Mouse (Mus musculus): ENCODE measurements around the gene Pdcd4.

Pdcd4 gene

GRCm38 (mm10) chr19:53872994-53873713, 18.9 kb upstream of the Pdcd4 start:
- no peak for DNase-seq

GRCm38 (mm10) chr19:53875246-53875645, 16.8 kb upstream of the Pdcd4 start:
- no peak for DNase-seq

GRCm38 (mm10) chr19:53877779-53878178, 14.3 kb upstream of the Pdcd4 start:
- no peak for DNase-seq

DNA sequence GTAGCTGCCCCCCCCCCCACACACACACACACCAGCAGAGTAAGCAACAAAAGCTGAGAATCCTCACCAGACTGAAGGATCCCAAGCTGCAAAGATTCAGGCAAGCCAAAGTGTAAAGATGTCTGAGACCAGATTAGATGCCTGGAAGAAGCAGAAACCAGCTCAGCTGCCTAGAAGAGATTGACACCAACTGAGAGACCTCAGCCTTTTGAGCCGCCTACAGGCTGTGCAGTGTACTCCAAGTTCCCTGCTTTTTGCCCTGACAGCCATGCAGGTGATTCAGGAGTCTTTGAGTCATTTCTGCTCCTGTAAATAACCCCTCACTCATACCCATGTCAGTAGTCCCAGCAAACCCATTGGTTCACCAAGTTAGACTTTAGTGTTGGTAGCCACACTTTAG, 11.6 kb upstream of the Pdcd4 start:
- no peak for DNase-seq

- DNase-seq, result no peak
Observed at GRCm38 (mm10) chr19:53881786-53882185, 10.2 kb upstream of the Pdcd4 start.

- no peak for DNase-seq
Observed at GRCm38 (mm10) chr19:53885450-53885849, 6.6 kb upstream of the Pdcd4 start.

GRCm38 (mm10) chr19:53886576-53887370, 5.3 kb upstream of the Pdcd4 start:
- no peak for DNase-seq

DNA sequence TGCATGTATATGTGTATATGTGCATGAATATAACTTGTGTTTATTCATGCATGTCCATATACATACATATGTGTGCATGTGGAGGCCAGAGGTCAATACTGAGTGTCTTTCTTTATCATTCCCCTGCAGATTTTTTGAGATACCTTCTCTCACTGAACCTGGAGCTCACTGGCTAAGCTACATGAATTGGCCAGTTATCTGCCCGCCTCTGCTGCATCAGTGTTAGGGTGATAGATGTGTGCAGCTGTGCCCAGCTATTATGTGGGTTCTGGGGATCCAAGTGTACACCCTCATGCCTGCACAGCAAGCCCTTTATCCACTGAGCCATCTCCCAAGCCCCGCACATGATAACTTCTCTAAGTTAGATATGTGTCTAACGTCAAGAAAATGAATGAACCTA, 4.2 kb upstream of the Pdcd4 start:
- DNase-seq, result no peak

DNA sequence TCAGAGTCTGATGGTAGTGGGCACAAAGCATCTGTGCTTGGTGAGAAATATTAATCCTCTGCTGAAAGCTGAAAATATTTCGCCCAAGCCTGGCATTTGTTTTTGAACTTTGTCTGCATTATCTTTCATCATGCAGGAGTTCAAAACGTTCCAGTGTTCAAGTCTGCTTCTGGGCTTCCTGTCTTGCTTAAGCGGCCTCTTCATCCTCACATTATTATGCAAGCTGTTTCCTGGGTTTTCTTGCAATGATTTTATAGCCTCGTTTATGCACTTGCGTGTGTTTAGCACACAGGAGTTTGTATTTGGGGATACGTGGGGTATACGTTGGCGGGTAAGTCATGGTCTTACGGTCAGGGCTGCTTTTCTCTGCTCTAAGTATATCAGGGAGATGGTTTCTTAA, 3.7 kb upstream of the Pdcd4 start:
- no peak for DNase-seq

- peak in 1 of 2 experiments; percentile 34 for DNase-seq
Observed at GRCm38 (mm10) chr19:53889555-53889954, 2.5 kb upstream of the Pdcd4 start.

- no peak for DNase-seq
Observed at GRCm38 (mm10) chr19:53890274-53890673, 1.8 kb upstream of the Pdcd4 start.

GRCm38 (mm10) chr19:53890781-53891251, 1.2 kb upstream of the Pdcd4 start:
- DNase-seq, result peak in 1 of 2 experiments; percentile 24

DNA sequence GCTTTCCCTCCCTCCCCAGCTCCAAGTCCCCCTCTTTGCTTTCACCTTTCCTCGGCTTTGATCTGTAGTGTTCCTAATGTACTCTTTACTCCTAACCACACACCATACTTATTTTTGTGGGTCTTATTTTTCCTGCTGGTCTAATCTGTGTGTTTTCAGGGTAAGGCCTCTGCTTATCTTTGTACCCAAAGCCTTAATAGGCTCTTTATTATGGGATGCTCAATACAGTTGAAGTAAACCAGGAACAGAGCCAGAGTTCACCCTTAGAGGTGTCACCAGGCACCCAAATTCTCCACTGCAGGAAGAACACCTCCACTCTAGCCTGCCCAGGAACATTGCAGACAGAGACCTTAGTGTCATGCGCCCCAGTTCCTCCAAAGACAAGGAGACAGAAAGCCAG, 462 bp upstream of the Pdcd4 start:
- no peak for DNase-seq

DNA sequence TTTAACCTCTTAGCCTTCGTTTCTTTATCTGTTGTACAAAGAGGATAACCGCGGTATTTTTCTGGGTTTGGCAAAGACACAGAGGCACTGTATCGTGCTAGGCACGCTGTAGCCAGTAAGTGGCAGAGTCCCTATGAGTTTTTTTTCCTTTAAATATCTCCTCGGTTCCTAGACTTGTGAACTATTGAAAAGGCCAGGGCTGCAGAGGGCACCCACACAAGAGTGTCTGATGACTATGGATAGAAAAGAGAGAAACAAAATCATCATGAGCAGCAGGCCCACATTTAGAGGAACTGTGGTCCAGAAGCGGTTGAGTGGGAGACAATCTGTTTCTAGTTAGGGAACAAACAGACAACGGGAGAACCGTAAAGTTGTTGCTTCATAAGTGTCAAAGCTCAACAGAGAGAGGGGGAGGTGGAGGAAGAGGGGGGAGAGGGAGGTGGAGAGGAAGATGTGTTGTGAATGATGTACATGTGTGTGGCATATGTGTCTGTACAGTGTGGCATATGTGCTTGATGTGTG, 868 bp downstream of the Pdcd4 start:
- DNase-seq, result no peak

GRCm38 (mm10) chr19:53893711-53894171, 1.7 kb downstream of the Pdcd4 start:
- DNase-seq, result peak; percentile 37 to 50

DNA sequence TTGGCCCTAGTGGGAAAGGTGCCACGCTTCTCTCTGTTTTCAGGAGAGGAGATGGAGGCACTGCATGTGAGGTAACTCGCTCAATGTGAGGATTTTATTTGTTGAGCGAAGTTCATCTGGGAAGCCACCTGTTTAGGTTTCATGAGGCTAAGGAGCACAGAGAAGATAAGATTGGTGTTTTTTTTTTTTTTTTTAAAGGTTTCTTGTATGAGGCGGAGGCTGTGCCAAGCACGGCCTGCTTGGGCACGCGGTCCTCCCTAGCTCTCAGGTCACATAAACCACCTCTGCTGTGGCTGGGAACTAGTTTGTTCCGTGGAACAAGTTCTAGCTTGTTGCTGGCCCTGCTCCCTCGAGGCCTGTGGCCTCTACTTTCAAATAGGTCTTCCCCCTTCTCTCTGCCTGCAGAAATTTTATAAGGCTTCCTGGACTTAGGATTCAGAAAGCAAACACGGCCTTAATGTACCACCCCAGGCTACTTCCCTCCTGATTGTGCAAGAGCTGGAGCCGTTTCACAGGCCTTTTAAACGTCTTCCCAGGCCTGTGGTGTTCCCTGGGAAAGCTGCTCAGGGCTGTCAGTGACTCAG, 2.6 kb downstream of the Pdcd4 start:
- DNase-seq, result peak; percentile 52 to 60

DNA sequence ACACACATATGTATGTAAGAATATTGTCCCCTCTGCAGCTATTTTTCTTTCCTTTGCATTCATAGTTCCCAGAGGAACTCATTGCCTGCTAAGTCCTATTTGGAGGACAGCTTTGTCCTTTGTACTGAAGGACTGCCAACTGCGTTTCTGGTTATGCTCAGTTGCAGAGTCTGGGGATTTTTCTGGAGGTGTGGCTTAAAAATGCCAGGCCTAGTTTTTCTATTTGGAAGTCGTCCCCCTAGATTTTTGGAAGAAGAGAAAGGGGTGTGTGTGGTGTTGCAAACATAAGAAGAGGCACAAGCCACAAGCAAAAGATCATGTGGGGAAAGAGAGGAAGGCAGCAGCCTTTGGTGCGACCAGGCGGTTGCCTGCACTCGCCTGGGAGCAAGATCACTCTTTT, 6.0 kb downstream of the Pdcd4 start:
- DNase-seq, result no peak

- DNase-seq, result no peak
Observed at GRCm38 (mm10) chr19:53898498-53898897, 6.5 kb downstream of the Pdcd4 start.

DNA sequence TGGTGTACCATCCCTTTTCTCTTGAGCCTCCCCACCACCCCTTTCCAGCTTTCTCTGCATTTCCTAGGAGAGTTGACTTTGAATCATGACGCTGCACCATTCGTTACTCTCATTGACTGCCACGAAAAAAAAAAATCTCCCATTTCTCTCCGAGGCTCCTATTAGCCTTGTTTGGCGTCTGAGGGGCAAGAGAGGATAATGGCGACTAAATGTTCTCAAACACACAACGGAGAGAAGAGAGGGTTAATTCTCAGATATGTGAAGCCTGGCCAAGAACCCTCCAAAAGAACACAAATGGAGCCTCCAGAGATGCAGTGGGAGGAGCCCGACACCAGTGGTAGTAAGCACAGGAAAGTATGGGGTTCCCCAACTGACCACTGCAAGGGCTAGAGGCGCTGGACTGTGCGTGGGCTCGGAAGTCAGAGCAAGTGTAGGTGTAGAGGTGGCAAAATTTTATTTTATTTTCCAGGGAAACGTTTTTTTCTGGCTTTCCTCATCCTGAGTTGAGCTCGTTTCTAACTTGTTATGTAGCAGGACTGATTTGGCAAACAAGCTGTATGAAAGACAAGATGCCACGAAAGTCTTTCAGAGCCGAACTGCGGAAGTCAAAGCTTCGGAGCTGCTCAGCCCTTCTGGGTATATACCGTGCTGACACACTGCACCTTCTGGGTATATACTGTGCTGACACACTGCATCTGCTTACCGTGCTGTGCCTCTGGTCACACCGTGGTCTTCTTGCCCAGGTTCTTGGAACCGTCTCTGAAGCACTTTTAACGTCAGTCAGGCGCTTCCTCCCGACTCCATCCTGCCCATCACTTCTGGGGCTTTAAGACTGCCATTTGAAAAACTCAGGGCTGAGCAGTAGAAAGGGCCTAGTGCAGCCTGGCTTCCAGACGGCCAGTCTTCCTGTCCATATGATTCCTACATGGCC, 7.2 kb downstream of the Pdcd4 start:
- DNase-seq, result no peak

DNA sequence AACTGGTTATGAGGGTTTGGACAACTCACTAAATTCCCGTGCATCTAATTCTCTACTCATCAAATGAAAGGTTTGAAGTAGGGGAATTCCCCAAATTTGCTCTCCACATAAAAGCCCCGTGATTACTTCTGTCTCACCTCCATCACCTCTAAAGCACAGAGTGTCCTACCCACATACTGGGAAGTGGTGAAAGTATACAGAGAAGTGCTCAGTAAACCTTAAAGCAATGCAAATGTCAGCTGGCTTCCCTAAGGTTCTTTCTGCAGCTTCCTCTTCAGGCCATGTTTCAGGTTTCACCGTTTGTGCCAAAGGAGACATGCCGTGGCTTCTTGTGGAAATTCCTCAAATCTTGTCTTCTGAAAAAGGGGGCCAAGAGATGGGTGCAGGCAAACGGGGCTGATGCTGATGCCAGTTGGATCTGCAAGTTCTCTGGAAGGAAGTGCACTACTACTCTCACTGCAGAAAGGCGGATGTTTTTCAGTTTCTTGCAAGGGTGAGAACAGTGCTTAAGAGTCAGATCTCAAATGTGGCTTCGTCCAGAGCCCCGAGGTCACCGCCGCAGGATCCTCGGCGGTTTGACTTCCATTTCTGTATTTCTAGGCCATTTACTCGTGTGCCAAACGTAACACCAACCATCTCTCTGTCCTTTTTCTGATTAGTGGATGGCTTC, 8.0 kb downstream of the Pdcd4 start:
- no peak for DNase-seq

DNA sequence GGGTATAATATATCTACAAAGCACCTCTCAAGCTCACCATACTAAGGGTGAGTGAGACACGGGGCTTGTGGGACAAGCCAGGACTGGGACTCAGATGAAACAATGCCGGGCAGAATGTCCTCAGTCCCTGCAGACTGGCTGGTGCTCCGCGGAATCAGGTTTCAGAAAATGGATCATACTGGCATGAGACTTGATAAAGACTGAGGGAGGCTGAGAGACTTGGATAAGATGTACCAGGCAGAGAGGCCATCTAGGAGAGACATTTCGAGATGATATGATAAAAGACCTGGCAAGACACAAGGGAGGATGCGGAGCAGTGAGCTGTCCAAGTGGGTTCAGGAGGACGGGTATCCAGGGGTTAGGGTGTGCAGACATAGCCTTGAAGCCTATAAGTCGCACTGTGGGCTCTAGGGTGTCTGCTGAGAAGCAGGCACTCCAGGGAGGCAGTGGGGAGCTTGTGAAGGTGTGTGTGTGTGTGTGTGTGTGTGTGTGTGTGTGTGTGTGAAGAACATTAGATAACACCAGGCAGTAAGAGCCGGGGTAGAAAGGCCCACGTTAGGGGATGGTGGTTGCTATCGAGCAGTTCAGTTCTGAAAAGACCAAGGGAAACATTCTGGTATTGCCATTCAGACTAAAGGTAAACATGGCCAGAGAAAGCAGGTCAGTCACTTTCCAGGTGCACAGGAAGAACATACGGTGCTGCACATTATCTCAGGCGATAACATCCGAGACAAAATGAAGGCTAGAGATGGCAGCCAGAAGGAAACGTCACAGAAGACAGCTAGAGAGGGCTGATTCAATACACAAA, 10.1 kb downstream of the Pdcd4 start:
- DNase-seq, result no peak

All from lung, adult 18-20 months (tissue).